Mouse (Mus musculus) midbrain, embryonic 16.5 days (tissue): ENCODE results near the gene Map3k3. TPM values are rescaled to one million over a fixed set of nuclear protein-coding genes. Genes with fewer than 3 reads are reported as not detected.

Source experiments
- ATAC-seq: fragments of 200-750 bp; cut with Nextera tagmentation; 2 replicates; pipeline ENCODE4 v1.8.0; 2017; ENCODE audit warnings: moderate TSS enrichment
- H3K27ac ChIP-seq: fragments of 300-500 bp; sonication (generic); 2 replicates; pipeline ENCODE4 v1.5.1; 2014; ENCODE audit warnings: mild to moderate bottlenecking, low read length, mixed read lengths
- H3K27me3 ChIP-seq: fragments of 300-500 bp; sonication (generic); 2 replicates; pipeline ENCODE4 v1.6.1; 2014; ENCODE audit warnings: low read depth, low read length, mixed read lengths; ENCODE audit not compliant: control insufficient read depth, insufficient read depth
- H3K36me3 ChIP-seq: fragments of 300-500 bp; sonication (generic); 2 replicates; pipeline ENCODE4 v1.6.1; 2014; ENCODE audit warnings: mild to moderate bottlenecking, low read length, moderate library complexity, mixed read lengths; ENCODE audit not compliant: control insufficient read depth, insufficient read depth
- H3K4me1 ChIP-seq: fragments of 300-500 bp; sonication (generic); 2 replicates; pipeline ENCODE4 v1.6.1; 2014; ENCODE audit warnings: mild to moderate bottlenecking, low read length, mixed read lengths; ENCODE audit not compliant: control insufficient read depth, insufficient read depth
- H3K4me2 ChIP-seq: fragments of 300-500 bp; sonication (generic); 2 replicates; pipeline ENCODE4 v1.6.1; 2014; ENCODE audit warnings: mild to moderate bottlenecking, low read length, mixed read lengths
- H3K4me3 ChIP-seq: fragments of 300-500 bp; sonication (generic); 2 replicates; pipeline ENCODE4 v1.5.1; 2014; ENCODE audit warnings: low read depth, mild to moderate bottlenecking, low read length, moderate library complexity, mixed read lengths
- H3K9ac ChIP-seq: fragments of 300-500 bp; sonication (generic); 2 replicates; pipeline ENCODE4 v1.6.1; 2014; ENCODE audit warnings: low read depth, low read length, mixed read lengths
- H3K9me3 ChIP-seq: fragments of 300-500 bp; sonication (generic); replicated peaks from 2 replicates; pipeline ENCODE4 v1.6.1; 2014; ENCODE audit warnings: mild to moderate bottlenecking, low read length, mixed read lengths; ENCODE audit not compliant: control insufficient read depth, poor library complexity, severe bottlenecking
- WGBS: fragments of 180-500 bp; shearing (Covaris S2); extraction: QIAGEN DNeasy Blood & Tissue Kit; methylation state at CpG from one replicate; pipeline ENCODE4 v1.1.7; 2014; 5-methylcytosine and 5-hydroxymethylcytosine counted together
- polyA plus RNA-seq: library from polyadenylated mRNA; unstranded; fragments of >200 nt; fragmentation: Nextera tagmentation; extraction: Ambion mirVana; gene quantifications from 2 replicates; pipeline ENCODE4 v1.2.1, GENCODE M21; 2015

Gene Map3k3
- polyA plus RNA-seq, 1 experiment from 2014 or later, result 10.9 TPM

GRCm38 (mm10) chr11:106152132-106152531 lies 67.7 kb downstream of the Map3k3 start:
- no peak overlapping the region for H3K27ac ChIP-seq
- no peak overlapping the region for H3K4me3 ChIP-seq
- no peak overlapping the region for H3K4me2 ChIP-seq
- no peak overlapping the region for H3K9ac ChIP-seq
- H3K27me3 ChIP-seq, result no peaks in the 10 kb centered on the region
- no peak for ATAC-seq
- H3K4me1 ChIP-seq, result no peaks in the 10 kb centered on the region; the same call in 1 of the 2 replicates
- H3K36me3 ChIP-seq, result peaks cover 44% of the 10 kb centered on the region
- H3K9me3 ChIP-seq, result no peaks in the 10 kb centered on the region
- 79% methylated on average over 8 of the region's 8 CpGs for WGBS

- no peaks in the 10 kb centered on the region for H3K9me3 ChIP-seq
- H3K36me3 ChIP-seq, result peaks cover 44% of the 10 kb centered on the region
- H3K4me1 ChIP-seq, result peaks cover 12% of the 10 kb centered on the region; the same call in 1 of the 2 replicates
- WGBS, result 75% methylated on average over 5 of the region's 5 CpGs
- ATAC-seq, result no peak
- H3K9ac ChIP-seq, result no peak overlapping the region
- no peak overlapping the region for H3K4me2 ChIP-seq
- no peak overlapping the region for H3K27ac ChIP-seq
- H3K4me3 ChIP-seq, result no peak overlapping the region
- H3K27me3 ChIP-seq, result no peaks in the 10 kb centered on the region
These were observed 69.7 kb downstream of the Map3k3 start for GRCm38 (mm10) chr11:106154091-106154490.

DNA sequence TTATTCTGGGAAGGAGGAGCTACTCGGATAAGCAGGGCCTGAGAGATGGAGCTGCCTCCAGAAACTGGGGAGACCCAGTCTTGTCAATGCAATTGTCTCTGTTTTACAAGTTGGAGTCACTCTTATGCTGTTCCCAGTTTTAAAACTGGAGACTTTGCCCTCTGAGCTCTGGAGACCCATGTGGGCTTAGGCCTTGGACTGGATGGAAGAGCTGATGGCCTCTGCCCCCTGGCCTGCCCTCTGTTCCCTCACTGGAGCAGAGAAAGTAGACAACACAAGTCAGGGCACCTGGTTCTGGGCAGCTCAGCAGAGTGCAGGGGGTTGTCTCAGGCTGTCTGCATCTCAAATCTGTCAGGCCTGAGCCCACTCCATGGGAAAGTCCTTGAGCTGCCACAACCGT lies 70.4 kb downstream of the Map3k3 start:
- no peak for ATAC-seq
- H3K4me1 ChIP-seq, result peaks cover 15% of the 10 kb centered on the region; the same call in 1 of the 2 replicates
- H3K4me2 ChIP-seq, result no peak overlapping the region
- no peak overlapping the region for H3K9ac ChIP-seq
- H3K4me3 ChIP-seq, result no peak overlapping the region
- H3K9me3 ChIP-seq, result no peaks in the 10 kb centered on the region
- 70% methylated on average over 2 of the region's 2 CpGs for WGBS
- no peaks in the 10 kb centered on the region for H3K27me3 ChIP-seq
- no peak overlapping the region for H3K27ac ChIP-seq
- peaks cover 40% of the 10 kb centered on the region for H3K36me3 ChIP-seq

DNA sequence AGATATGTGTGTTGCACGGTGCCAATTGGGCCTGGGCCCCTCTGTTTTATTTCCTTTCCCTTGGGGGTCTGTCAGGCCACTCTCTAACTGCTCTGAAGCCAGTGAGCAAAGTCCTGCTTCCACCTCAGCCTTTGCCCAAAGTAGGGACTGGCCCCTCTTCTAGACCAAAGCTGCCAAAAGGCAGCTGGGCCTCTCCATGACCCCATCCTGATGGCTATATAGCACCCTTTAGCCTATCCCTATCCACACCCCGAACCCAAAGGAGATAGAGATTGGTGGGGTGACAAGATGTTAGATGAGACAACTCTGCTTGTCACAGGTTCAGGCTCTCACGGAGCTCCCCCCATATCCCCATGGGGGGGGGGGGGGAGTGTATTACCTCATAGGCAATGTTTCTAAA lies 71.3 kb downstream of the Map3k3 start:
- no peak overlapping the region for H3K4me3 ChIP-seq
- ATAC-seq, result no peak
- H3K9me3 ChIP-seq, result no peaks in the 10 kb centered on the region
- H3K4me1 ChIP-seq, result peaks cover 18% of the 10 kb centered on the region
- peaks cover 35% of the 10 kb centered on the region for H3K36me3 ChIP-seq
- 90% methylated on average over 3 of the region's 3 CpGs for WGBS
- H3K4me2 ChIP-seq, result no peak overlapping the region
- H3K27ac ChIP-seq, result no peak overlapping the region
- H3K9ac ChIP-seq, result 0 out of 2 replicates have a peak overlapping the region, but pooled peaks have one; percentile 20
- H3K27me3 ChIP-seq, result no peaks in the 10 kb centered on the region

DNA sequence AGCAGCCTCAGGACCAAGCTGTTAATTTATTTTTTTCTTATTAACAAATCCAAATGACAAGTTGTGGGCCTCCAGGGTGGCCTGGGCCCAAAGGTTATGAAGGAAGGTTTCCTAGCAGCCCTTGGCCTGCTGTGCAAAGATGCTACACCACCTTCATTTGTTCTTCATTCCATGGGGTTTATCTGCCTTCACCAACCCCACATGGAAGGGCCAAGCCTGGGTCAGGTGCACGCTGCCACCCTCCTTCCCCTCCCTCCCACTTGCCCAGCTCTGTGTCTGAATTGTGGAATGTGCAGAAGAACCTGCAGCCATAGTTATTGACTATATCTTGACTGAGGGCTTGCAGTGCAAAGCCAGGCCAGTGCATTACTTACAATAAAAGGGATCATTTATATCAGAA lies 71.8 kb downstream of the Map3k3 start:
- Histone ChIP-seq H3K27me3 (no peaks in the 10 kb centered on the region), H3K27ac (no peak overlapping the region), H3K36me3 (peaks cover 32% of the 10 kb centered on the region), H3K9me3 (no peaks in the 10 kb centered on the region), H3K4me1 (peaks cover 23% of the 10 kb centered on the region), H3K9ac (no peak overlapping the region), H3K4me3 (no peak overlapping the region), H3K4me2 (no peak overlapping the region)
- WGBS, result 81% methylated on average over 1 of the region's 1 CpGs
- no peak for ATAC-seq

DNA sequence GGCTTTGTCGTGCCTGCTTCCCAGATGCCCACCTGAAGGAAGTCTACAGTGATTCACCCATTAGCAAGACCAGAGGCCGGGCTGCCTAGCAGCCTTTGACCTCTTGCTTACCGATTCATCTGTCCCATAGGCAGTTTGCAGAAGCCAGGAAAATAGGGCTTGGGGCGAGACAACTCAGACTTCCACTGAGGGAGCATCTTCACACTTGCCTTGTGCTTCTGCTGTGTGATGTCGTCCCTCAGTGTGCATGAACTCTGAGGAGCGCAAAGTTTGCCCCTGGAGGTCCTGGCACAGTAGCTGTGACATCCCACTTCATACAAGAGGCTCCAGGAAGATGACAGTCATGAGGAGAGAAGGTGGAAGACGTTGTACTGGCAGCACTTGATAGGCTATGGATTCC lies 72.7 kb downstream of the Map3k3 start:
- no peak overlapping the region for H3K9ac ChIP-seq
- no peak for ATAC-seq
- no peaks in the 10 kb centered on the region for H3K9me3 ChIP-seq
- H3K27ac ChIP-seq, result no peak overlapping the region
- no peak overlapping the region for H3K4me2 ChIP-seq
- H3K4me1 ChIP-seq, result peaks cover 26% of the 10 kb centered on the region
- no peak overlapping the region for H3K4me3 ChIP-seq
- peaks cover 26% of the 10 kb centered on the region for H3K36me3 ChIP-seq
- H3K27me3 ChIP-seq, result no peaks in the 10 kb centered on the region
- WGBS, result 93% methylated on average over 7 of the region's 7 CpGs

GRCm38 (mm10) chr11:106158081-106158929 lies 73.9 kb downstream of the Map3k3 start:
- peaks cover 19% of the 10 kb centered on the region for H3K36me3 ChIP-seq
- peak overlapping the region; percentile 96 for H3K9ac ChIP-seq
- ATAC-seq, result no peak
- no peaks in the 10 kb centered on the region for H3K27me3 ChIP-seq
- no peaks in the 10 kb centered on the region for H3K9me3 ChIP-seq
- peak overlapping the region; percentile 93 for H3K4me2 ChIP-seq
- WGBS, result 50% methylated on average over 14 of the region's 14 CpGs
- peaks cover 26% of the 10 kb centered on the region for H3K4me1 ChIP-seq
- peak overlapping the region; percentile 98 for H3K27ac ChIP-seq
- peak overlapping the region; percentile 78 for H3K4me3 ChIP-seq

DNA sequence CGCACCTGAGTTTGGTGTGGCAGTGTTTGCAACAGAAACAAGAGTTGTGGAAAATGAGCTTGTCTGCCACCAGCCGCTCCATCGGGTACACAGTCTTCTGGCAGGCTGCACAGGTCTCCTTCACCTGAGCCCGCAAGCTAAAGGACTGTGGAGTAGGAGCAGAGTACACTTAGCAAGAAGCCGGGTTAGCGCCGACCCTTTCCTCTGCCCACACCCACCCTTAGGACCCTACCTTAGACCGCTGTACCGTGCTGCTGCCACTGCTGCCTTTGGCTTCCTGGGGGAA lies 74.5 kb downstream of the Map3k3 start:
- WGBS, result 36% methylated on average over 9 of the region's 9 CpGs
- Histone ChIP-seq H3K9me3 (no peaks in the 10 kb centered on the region), H3K4me3 (peak overlapping the region; percentile 78), H3K27me3 (no peaks in the 10 kb centered on the region), H3K27ac (peak overlapping the region; percentile 98), H3K4me1 (peaks cover 26% of the 10 kb centered on the region), H3K4me2 (peak overlapping the region; percentile 93), H3K9ac (peak overlapping the region; percentile 96), H3K36me3 (peaks cover 24% of the 10 kb centered on the region)
- peak; percentile 29; the same call in 1 of the 2 replicates for ATAC-seq

DNA sequence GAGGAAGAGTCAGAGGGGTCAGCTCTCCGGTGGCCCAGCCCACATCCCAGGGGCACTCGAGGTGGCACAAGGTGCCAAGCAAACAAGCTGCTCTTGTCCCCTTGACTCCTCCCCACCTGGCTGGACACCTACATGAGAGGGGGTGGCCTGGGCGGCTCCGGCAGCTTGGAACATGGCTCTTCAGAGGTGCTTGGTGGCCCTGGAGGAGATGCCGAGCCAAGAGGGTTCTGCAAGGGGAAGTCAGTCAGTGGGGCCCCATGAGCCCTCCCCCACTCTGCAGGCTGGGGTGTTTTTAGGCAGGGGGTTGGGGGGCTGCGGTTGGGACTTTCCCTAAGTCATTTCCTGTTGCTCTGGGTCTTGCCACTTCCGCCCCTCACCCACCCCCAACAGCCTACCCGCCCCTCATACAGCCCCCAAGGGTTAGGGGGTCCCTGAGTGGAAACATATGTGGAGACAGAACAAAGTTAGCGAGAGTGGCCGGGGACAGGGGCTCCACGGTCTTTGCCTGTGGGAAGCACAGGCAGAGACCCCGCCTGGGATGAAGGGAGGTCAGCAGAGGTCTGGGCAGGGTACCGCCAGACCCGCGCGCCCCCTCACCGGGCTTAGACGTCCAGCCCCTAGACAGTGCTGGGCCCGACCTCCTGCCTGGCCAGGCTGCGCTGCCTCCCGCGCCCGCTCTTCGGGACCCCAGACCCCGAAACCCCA lies 75.0 kb downstream of the Map3k3 start:
- Histone ChIP-seq H3K4me2 (peak overlapping the region; percentile 93), H3K9ac (peak overlapping the region; percentile 96), H3K36me3 (peaks cover 26% of the 10 kb centered on the region), H3K4me3 (peak overlapping the region; percentile 78), H3K4me1 (peaks cover 26% of the 10 kb centered on the region), H3K9me3 (no peaks in the 10 kb centered on the region), H3K27ac (peak overlapping the region; percentile 98), H3K27me3 (no peaks in the 10 kb centered on the region)
- peak; percentile 59 for ATAC-seq
- WGBS, result 2% methylated on average over 24 of the region's 25 CpGs
